Mouse (Mus musculus) midbrain, postnatal 0 days (tissue): Measurements from ENCODE around the gene Pigl. TPM values are rescaled to one million over a fixed set of nuclear protein-coding genes. Genes with fewer than 3 reads are reported as not detected.
A peak's percentile ranks its signal among the peaks of the same experiment; 100 is the strongest.

Experiments
- ATAC-seq: fragments of 200-750 bp; cut with Nextera tagmentation; 2 replicates; pipeline ENCODE4 v1.8.0; 2017; ENCODE audit warnings: moderate number of reproducible peaks, mild to moderate bottlenecking, moderate TSS enrichment, moderate library complexity; ENCODE audit not compliant: low FRiP score
- DNase-seq: peaks from one replicate; pipeline ENCODE4 v3.0.0-alpha.2; 2015; ENCODE audit warnings: low spot score
- H3K27ac ChIP-seq: fragments of 300-500 bp; sonication (generic); 2 replicates; pipeline ENCODE4 v1.5.1; 2014; ENCODE audit warnings: low read depth, mild to moderate bottlenecking, low read length, mixed read lengths
- H3K27me3 ChIP-seq: fragments of 300-500 bp; sonication (generic); 2 replicates; pipeline ENCODE4 v1.6.1; 2014; ENCODE audit warnings: low read length, control low read depth, mixed read lengths; ENCODE audit not compliant: insufficient read depth
- H3K36me3 ChIP-seq: fragments of 300-500 bp; sonication (generic); 2 replicates; pipeline ENCODE4 v1.6.1; 2014; ENCODE audit warnings: low read length, control low read depth, mixed read lengths; ENCODE audit not compliant: insufficient read depth
- H3K4me1 ChIP-seq: fragments of 300-500 bp; sonication (generic); 2 replicates; pipeline ENCODE4 v1.6.1; 2014; ENCODE audit warnings: mild to moderate bottlenecking, control low read depth, antibody characterized with exemption, low read length, mixed read lengths; ENCODE audit not compliant: insufficient read depth
- H3K4me2 ChIP-seq: fragments of 300-500 bp; sonication (generic); 2 replicates; pipeline ENCODE4 v1.6.1; 2014; ENCODE audit warnings: low read depth, mild to moderate bottlenecking, low read length, mixed read lengths; ENCODE audit not compliant: poor library complexity, severe bottlenecking
- H3K4me3 ChIP-seq: fragments of 300-500 bp; sonication (generic); 2 replicates; pipeline ENCODE4 v1.5.1; 2014; ENCODE audit warnings: low read depth, mild to moderate bottlenecking, low read length, moderate library complexity
- H3K9ac ChIP-seq: fragments of 300-500 bp; sonication (generic); replicated peaks from 2 replicates; pipeline ENCODE4 v1.6.1; 2014; ENCODE audit warnings: mild to moderate bottlenecking, low read length, moderate library complexity, mixed read lengths; ENCODE audit not compliant: poor library complexity, severe bottlenecking
- H3K9me3 ChIP-seq: fragments of 300-500 bp; sonication (generic); 2 replicates; pipeline ENCODE4 v1.6.1; 2016; ENCODE audit warnings: low read length, control low read depth
- CTCF ChIP-seq: IDR thresholded peaks from 2 replicates; pipeline ENCODE4 v1.5.1; 2016; ENCODE audit warnings: antibody characterized with exemption, mild to moderate bottlenecking
- WGBS: fragments of 180-500 bp; shearing (Covaris S2); extraction: QIAGEN DNeasy Blood & Tissue Kit; methylation state at CpG from one replicate; pipeline ENCODE4 v1.1.7; 2014; 5-methylcytosine and 5-hydroxymethylcytosine counted together
- polyA plus RNA-seq: library from polyadenylated mRNA; unstranded; fragments of >200 nt; fragmentation: Nextera tagmentation; extraction: Ambion mirVana; gene quantifications from 2 replicates; pipeline ENCODE4 v1.2.1, GENCODE M21; 2015
- total RNA-seq: library from RNA; depleted of rRNA; stranded (reverse); fragments of >200 nt; gene quantifications from 2 replicates; pipeline ENCODE4 v1.2.3, GENCODE M21; 2014

Pigl gene
- total and polyA plus RNA-seq, 2 experiments from 2014 or later: 6.7 to 8.0 TPM

DNA sequence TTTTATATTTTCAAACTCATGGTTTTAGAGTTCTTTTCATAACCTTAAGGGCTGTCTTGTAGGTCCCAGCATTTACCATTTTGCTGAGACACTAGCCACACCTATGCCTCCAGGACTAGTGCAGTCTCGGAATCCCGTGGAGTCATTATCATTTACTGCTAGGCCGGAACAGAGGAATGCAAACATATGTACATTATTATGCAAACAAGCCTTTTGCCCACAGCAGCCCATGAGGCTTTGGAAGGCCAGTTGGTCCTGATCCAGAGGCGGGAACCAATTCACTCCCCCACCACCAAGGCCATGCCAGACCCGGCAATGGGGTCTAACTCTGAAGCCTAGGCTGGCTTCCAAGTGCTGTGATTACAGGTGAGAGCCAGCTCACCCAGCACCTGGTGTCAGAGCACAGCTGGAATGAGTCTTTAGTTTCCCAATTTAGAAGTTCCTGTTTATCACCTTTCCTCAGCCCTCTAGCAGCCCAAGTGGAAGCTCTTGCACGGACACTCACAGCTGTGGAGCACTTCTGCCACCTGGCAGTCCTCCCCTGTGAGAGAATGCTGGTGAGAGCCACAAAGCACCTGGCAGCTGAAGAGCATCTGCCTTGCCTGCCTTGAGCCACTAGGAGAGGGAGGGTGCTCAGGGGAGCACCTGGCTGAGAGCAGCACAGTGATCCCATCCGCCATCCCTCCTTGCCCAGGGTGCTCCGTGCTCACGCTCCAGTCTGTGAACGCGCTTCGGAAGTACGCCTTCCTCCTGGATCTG lies 53.4 kb downstream of the Pigl start:
- no peaks in the 10 kb centered on the region for H3K27me3 ChIP-seq
- 74% methylated on average over 13 of the region's 13 CpGs for WGBS
- H3K4me1 ChIP-seq: no peaks in the 10 kb centered on the region
- H3K4me3 ChIP-seq: no peak overlapping the region
- 0 out of 2 replicates have a peak, but pooled peaks cover 5% of the 10 kb centered on the region for H3K36me3 ChIP-seq
- H3K27ac ChIP-seq: no peak overlapping the region
- TF ChIP-seq CTCF: no peak
- no peaks in the 10 kb centered on the region for H3K9me3 ChIP-seq
- no peak overlapping the region for H3K9ac ChIP-seq
- ATAC-seq: no peak
- DNase-seq: no peak
- no peak overlapping the region for H3K4me2 ChIP-seq

DNA sequence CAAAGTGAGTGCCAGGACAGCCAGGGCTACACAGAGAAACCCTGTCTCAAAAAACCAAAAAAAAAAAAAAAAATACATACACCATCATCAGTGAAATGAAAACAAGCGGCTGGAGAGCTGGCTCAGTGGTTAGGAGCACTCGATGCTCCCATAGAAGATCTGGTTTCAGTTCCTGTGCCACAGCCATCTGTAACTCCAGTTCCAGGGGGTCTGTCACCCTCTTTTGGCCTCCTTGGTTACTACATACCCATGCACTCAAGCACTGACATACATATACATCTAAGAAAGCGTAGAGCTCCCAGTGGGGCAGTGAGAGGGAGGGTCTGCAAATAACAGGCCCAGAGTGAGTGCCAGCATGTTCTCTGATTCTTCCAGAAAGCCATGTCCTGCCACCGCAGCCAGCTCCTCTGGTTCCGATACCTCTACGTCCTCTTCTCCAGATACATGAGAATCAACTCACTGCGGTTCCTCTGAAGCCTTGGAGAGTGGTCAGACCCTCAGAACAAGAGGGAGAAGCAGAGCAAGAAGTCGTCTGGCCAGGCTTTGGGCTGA lies 54.3 kb downstream of the Pigl start:
- H3K4me1 ChIP-seq: no peaks in the 10 kb centered on the region
- WGBS: 86% methylated on average over 8 of the region's 8 CpGs
- H3K4me3 ChIP-seq: no peak overlapping the region
- H3K36me3 ChIP-seq: 0 out of 2 replicates have a peak, but pooled peaks cover 5% of the 10 kb centered on the region
- H3K27ac ChIP-seq: no peak overlapping the region
- no peaks in the 10 kb centered on the region for H3K27me3 ChIP-seq
- no peak for DNase-seq
- ATAC-seq: no peak
- TF ChIP-seq CTCF: no peak
- H3K9ac ChIP-seq: no peak overlapping the region
- H3K9me3 ChIP-seq: no peaks in the 10 kb centered on the region
- H3K4me2 ChIP-seq: no peak overlapping the region

DNA sequence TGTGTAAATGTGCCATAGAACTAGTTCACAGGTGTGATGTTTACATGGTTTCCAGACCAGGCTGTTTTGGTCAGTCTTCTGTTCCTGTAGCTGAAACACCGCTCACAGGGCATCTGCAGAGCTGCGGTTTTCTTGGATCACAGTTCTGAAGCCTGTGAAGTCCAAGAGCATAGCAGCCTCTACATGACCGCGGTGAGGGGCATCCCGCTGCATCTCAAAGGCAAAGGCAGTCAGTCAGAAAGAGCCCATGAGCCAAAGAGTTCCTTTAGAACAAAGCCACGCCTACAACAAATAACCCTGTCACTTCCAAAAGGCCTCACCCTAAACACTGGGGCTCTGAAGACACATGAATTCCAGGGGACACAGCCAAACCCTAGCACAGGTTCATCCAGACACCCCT lies 55.1 kb downstream of the Pigl start:
- Histone ChIP-seq H3K27ac (no peak overlapping the region), H3K4me2 (no peak overlapping the region), H3K4me3 (no peak overlapping the region), H3K9me3 (no peaks in the 10 kb centered on the region), H3K9ac (no peak overlapping the region), H3K4me1 (no peaks in the 10 kb centered on the region), H3K27me3 (no peaks in the 10 kb centered on the region), H3K36me3 (0 out of 2 replicates have a peak, but pooled peaks cover 5% of the 10 kb centered on the region)
- DNase-seq: no peak
- no peak for TF ChIP-seq CTCF
- no peak for ATAC-seq
- 84% methylated on average over 6 of the region's 6 CpGs for WGBS

DNA sequence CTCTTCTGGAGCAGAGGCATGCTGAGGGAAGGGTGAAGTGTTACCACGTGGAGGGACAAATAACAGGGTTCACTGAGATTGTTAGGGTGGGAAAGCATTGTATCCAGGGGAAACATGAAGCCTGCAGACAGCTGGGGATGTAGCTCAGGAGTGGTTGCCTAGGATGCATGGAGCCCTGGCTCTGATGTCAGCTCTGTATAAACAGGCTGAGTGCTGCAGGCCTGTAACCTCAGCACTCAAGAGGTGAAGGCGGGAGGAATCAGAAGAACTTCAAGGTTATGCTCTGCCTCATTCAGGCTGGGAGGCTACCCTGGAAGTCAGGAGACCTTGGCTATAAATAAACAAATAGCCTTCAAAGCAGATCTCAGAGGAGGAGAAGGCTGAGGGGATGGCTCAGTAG lies 60.7 kb downstream of the Pigl start:
- H3K4me2 ChIP-seq: no peak overlapping the region
- H3K4me1 ChIP-seq: no peaks in the 10 kb centered on the region
- no peak overlapping the region for H3K4me3 ChIP-seq
- TF ChIP-seq CTCF: no peak
- no peaks in the 10 kb centered on the region for H3K9me3 ChIP-seq
- no peaks in the 10 kb centered on the region for H3K27me3 ChIP-seq
- DNase-seq: no peak
- H3K9ac ChIP-seq: no peak overlapping the region
- WGBS: 26% methylated on average over 2 of the region's 2 CpGs
- no peak overlapping the region for H3K27ac ChIP-seq
- H3K36me3 ChIP-seq: no peaks in the 10 kb centered on the region
- no peak for ATAC-seq

DNA sequence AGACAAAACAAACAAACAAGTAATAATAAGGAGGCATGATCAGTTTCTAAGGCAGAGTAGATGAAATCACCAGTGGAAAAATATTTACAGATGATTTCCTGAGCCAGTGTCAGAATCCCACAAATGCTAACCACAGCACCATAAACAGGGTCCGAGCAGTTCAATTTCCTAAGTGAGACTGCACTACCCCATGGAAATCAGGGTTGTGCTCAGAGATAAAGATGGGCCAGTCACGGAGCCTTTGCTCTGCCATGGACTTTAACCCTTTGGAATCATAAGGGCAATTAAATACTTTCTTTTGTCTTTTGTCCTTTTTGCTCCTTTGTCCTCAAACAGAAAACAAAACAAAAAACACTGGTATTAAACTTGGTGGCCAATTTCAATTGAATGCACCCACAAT lies 64.0 kb downstream of the Pigl start:
- TF ChIP-seq CTCF: no peak

DNA sequence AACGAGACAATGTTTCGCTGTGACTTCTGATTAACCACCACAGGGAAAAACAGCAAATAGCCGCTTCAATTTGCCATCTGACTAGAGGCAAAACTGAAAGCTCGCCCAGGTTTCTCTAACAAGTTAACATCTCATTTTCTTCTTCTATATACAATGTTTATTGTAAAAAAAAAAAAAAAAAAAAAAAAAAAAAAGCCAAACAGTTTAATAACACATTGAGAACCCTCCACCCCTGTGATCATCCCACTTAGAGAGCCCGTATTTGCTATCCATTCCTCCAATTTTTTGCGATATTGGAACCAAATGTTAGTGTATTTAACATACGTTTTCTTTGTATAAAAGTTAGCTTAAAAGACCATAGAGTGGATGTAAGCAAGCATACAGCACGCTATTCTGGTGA lies 78.8 kb downstream of the Pigl start:
- ATAC-seq (no peak), DNase-seq (no peak)
- no peak for TF ChIP-seq CTCF
- WGBS: 80% methylated on average over 8 of the region's 8 CpGs
- Histone ChIP-seq H3K36me3 (no peaks in the 10 kb centered on the region), H3K4me1 (no peaks in the 10 kb centered on the region), H3K4me2 (peak overlapping the region; percentile 81), H3K27me3 (no peaks in the 10 kb centered on the region), H3K4me3 (no peak overlapping the region), H3K9me3 (no peaks in the 10 kb centered on the region), H3K27ac (no peak overlapping the region), H3K9ac (0 out of 2 replicates have a peak overlapping the region, but pooled peaks have one; percentile 33)

More for the DNA sequence above, 64.0 kb downstream of the Pigl start:
- Histone ChIP-seq H3K4me1 (no peaks in the 10 kb centered on the region), H3K9me3 (no peaks in the 10 kb centered on the region), H3K27me3 (no peaks in the 10 kb centered on the region), H3K9ac (no peak overlapping the region), H3K4me2 (no peak overlapping the region), H3K36me3 (0 out of 2 replicates have a peak, but pooled peaks cover 10% of the 10 kb centered on the region), H3K27ac (no peak overlapping the region), H3K4me3 (no peak overlapping the region)
- 73% methylated on average over 2 of the region's 2 CpGs for WGBS
- DNase-seq (no peak), ATAC-seq (no peak)
